Mouse (Mus musculus): ENCODE data around the gene Pja2.
"Not testable (repeated sequence)": the region's sequence is repeated elsewhere in the genome, so short reads cannot be mapped to it uniquely, and the experiment has no call there.

The Pja2 gene

GRCm38 (mm10) chr17:64331898-64332769 lies at the start of gene Pja2:
TSS of gene Pja2 (minus strand) at chr17:64331916.
- peak; percentile 99 for DNase-seq (ENCODE audit: low spot score)

- DNase-seq (ENCODE audit: low spot score) = peak; percentile 40
Measured at GRCm38 (mm10) chr17:64375327-64375726, 43.6 kb upstream of the Pja2 start.

- no peak for DNase-seq (ENCODE audit: low spot score)
Measured at GRCm38 (mm10) chr17:64363694-64364093, 32.0 kb upstream of the Pja2 start.

DNA sequence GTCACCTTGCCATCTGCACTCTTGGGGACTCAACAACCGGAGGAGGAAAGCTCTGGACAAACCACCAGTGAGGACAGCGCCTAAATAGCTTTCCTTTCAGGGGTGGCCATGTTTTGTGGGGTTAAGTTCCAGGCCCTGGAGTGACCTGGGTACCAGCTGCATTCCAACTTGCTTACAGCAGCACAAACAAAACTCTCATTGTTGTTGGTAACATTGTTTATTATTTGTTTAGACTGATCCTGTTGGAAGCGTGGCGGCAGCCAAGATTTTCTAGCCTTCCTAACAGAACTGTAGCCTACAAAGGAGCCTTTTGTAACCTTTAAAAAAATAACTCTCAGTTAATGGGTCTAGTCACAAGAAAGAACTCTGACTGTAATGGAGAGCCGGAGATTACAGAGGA lies 30.9 kb upstream of the Pja2 start:
- no peak for DNase-seq (ENCODE audit: low spot score)

- no peak for DNase-seq (ENCODE audit: low spot score)
Measured at GRCm38 (mm10) chr17:64361911-64362425, 30.3 kb upstream of the Pja2 start.

DNA sequence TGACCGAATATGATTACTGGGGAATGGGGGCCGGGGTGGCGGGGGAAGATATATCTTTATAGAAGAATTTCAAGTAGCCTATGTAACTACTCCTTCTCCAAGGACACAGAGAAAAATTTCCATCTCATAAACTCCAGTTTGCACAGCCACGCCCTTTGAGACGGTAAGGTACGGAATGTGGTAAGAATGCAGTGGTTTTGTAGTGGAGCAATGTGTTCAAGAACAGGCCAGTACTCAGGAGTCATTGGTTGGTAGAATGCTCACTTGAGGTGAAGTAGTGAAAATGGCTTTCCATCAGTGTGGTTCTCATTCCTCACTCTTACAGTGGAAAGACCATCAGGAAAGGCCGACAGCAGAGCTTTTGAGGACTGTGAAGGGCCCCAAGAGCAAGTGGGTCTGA lies 22.2 kb upstream of the Pja2 start:
- no peak for DNase-seq (ENCODE audit: low spot score)

DNA sequence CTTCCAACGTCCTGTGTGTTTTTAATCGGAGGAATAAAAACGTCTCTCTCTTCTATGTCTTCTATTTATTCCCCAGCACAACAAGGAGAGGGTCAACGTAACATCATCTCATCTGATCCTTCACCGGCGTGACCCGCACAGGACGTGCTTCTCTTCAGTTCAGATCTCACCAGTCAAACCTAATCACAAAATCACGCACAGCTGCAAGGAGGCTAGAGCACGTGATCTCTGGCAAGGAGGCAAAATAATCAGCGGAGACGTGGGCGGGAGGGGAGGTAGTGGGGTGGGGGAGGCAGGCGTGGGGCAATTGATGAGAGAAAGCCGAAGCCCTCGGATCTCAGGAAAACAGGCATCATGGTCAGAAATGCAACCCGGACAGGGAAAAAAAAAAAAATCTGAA lies 14.4 kb upstream of the Pja2 start:
- DNase-seq (ENCODE audit: low spot score) = no peak

- DNase-seq (ENCODE audit: low spot score) = no peak
Measured at GRCm38 (mm10) chr17:64344576-64345172, 13.0 kb upstream of the Pja2 start.

GRCm38 (mm10) chr17:64341698-64342097 lies 10.0 kb upstream of the Pja2 start:
- no peak for DNase-seq (ENCODE audit: low spot score)

GRCm38 (mm10) chr17:64339752-64340151 lies 8.0 kb upstream of the Pja2 start:
- no peak for DNase-seq (ENCODE audit: low spot score)

DNA sequence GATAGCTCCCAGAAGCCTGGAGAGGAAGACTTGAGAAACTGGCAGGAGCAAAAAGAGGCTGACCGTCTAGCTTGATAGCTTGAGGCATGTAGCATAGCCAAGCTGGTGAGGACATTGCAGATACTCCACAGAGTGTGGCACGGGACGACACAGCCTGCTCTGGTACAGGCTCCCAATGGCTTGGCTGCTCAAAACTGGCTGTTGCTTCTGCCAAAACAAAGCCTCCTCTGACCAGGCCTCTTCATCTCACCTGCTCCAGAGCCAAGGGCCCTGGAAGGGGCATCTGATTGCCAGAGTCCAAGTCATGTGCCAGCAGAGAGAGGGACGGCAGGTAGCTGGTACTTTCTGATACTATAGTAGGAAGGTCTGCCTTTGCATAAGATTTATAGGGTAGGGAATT lies 5.5 kb upstream of the Pja2 start:
- DNase-seq (ENCODE audit: low spot score) = no peak

- DNase-seq (ENCODE audit: low spot score) = no peak
Measured at GRCm38 (mm10) chr17:64333956-64334355, 2.2 kb upstream of the Pja2 start.

- DNase-seq (ENCODE audit: low spot score) = no peak
Measured at GRCm38 (mm10) chr17:64332770-64333096, 1.0 kb upstream of the Pja2 start.

DNA sequence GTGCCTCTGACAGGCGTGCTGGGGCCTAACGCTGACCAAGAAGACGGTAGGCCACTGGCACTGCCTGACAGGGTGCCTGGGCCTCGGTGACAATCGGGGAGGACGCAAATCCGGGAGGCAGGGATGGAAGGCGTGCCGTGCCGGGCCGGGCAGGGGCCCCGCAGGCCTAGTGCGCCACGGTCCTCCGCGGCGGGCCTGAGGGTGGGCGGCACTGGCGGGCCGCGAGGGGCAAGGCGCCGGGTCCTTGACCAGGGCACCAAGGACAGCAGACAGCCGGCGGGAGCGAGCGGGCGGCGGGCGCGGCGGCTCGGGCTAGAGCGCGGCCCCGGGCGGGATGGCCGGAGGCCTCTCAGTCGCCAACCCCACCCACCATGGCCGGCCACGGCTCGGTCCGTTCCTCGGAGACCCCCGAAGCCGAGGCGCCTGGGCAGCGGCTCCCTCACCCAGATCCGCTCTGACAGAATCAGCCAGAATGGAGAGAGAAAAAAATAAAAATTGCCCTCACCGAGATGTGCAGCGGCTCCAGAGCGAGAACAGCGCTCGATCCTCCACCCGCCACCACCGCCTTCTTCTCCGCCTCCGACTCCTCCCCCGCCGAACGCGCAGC lies 322 bp downstream of the Pja2 start:
- DNase-seq (ENCODE audit: low spot score) = no peak

GRCm38 (mm10) chr17:64330885-64331284 lies 831 bp downstream of the Pja2 start:
- DNase-seq (ENCODE audit: low spot score) = no peak

GRCm38 (mm10) chr17:64324556-64324955 lies 7.2 kb downstream of the Pja2 start:
- no peak for DNase-seq (ENCODE audit: low spot score)

- no peak for DNase-seq (ENCODE audit: low spot score)
Measured at GRCm38 (mm10) chr17:64315428-64315827, 16.3 kb downstream of the Pja2 start.

DNA sequence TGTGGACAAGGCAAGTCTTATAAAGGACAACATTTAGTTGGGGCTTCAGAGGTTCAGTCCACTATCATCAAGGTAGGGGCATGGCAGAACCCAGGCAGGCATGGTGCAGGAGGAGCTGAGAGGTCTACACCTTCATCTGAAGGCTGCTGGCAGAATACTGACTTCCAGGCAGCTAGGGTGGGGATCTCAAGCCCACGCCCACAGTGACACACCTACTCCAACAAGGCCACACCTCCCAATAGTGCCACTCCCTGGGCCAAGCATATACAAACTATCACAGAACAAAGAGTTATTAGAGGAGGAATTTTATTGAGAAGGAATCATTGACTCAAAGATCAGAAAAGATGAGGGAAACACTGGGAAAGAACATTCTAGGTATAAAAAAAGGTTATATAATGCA lies 17.2 kb downstream of the Pja2 start:
- not testable (repeated sequence) for DNase-seq (ENCODE audit: low spot score)

DNA sequence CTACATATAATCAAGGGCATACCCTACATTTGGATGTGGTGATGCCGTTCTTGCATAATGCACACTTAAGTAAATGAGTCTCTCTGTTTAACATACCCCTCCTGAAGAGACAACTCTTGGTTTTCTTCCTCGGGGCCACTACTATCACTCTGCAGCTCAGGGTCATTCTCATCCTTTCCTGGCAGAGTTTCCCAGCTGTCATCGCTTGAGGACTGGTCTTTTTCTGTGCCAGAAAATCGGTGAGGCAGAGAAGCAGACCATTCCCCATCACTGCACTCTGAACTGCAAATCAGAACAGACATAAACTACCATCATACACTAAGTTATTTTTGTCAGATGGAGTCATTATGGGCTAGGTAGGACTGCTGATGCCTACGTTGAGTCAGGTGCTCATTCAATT lies 34.1 kb downstream of the Pja2 start:
- DNase-seq (ENCODE audit: low spot score) = no peak

GRCm38 (mm10) chr17:64292740-64293139 lies 39.0 kb downstream of the Pja2 start:
- no peak for DNase-seq (ENCODE audit: low spot score)

DNA sequence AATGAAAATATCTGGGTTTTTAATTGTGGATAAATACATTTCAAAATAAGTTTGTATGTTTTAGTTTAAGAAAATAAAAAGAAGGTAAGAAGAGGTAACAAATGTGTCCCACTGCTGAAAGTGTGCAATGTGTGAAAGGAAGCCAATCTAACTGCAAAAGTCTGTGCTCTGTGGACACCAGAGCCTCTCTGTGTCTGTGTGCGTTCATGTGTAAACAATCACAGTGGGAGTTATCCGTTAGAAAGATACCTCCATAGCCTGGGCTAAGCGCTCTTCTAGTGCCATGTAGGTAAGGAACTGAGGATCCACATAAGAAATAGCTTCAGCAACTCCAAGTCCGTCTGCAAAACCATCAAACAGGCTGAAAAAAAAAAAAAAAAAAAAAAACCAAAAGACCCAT lies 42.0 kb downstream of the Pja2 start:
- no peak for DNase-seq (ENCODE audit: low spot score)

DNA sequence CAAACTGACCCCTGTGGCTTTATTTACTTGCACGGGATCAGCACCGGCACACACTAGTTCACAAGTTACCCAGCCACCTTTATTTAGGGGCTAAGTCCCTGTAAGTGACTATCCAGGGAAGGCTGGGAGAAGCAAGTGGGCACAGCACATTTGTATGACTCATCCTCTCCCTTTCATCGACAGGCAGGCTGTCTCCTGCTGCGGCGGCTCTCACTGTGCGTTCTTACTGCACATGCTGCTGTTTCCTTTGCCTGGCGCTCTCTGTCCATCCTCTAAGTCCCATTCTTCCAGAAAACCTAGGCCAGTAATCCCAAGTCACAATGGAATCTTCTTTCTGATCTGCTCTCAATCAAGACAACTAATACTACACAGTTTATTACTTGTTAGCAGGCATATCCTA lies 43.7 kb downstream of the Pja2 start:
- DNase-seq (ENCODE audit: low spot score) = no peak

- no peak for DNase-seq (ENCODE audit: low spot score)
Measured at GRCm38 (mm10) chr17:64286836-64287235, 44.9 kb downstream of the Pja2 start.

Data from yolk sac, embryonic 10.5 days (tissue).